Mouse (Mus musculus) heart, embryonic 13.5 days (tissue): ENCODE measurements around the gene Olfr309. TPM values are rescaled to one million over a fixed set of nuclear protein-coding genes. Genes with fewer than 3 reads are reported as not detected.
"Not testable (repeated sequence)": the region's sequence is repeated elsewhere in the genome, so short reads cannot be mapped to it uniquely, and the experiment has no call there.

Experiments
- ATAC-seq: fragments of 200-750 bp; cut with Nextera tagmentation; 2 replicates; pipeline ENCODE4 v1.8.0; 2017; ENCODE audit warnings: moderate TSS enrichment; ENCODE audit not compliant: insufficient number of reproducible peaks, low FRiP score, low TSS enrichment; ENCODE audit errors: extremely low read depth
- H3K27ac ChIP-seq: fragments of 300-500 bp; sonication (generic); replicated peaks from 2 replicates; pipeline ENCODE4 v1.5.1; 2015; ENCODE audit warnings: moderate library complexity, mild to moderate bottlenecking, inconsistent platforms
- H3K27me3 ChIP-seq: fragments of 300-500 bp; sonication (generic); replicated peaks from 2 replicates; pipeline ENCODE4 v1.6.1; 2015; ENCODE audit warnings: mild to moderate bottlenecking, inconsistent platforms
- H3K36me3 ChIP-seq: fragments of 300-500 bp; sonication (generic); 2 replicates; pipeline ENCODE4 v1.6.1; 2015; ENCODE audit warnings: mild to moderate bottlenecking, inconsistent platforms
- H3K4me1 ChIP-seq: fragments of 300-500 bp; sonication (generic); 2 replicates; pipeline ENCODE4 v1.6.1; 2015; ENCODE audit warnings: inconsistent platforms
- H3K4me2 ChIP-seq: fragments of 300-500 bp; sonication (generic); 2 replicates; pipeline ENCODE4 v1.6.1; 2015; ENCODE audit warnings: inconsistent platforms, mild to moderate bottlenecking, moderate library complexity
- H3K4me3 ChIP-seq: fragments of 300-500 bp; sonication (generic); 2 replicates; pipeline ENCODE4 v1.5.1; 2015; ENCODE audit warnings: moderate library complexity, mild to moderate bottlenecking, inconsistent platforms
- H3K9ac ChIP-seq: fragments of 300-500 bp; sonication (generic); 2 replicates; pipeline ENCODE4 v1.6.1; 2015; ENCODE audit warnings: inconsistent platforms, mild to moderate bottlenecking, moderate library complexity
- H3K9me3 ChIP-seq: fragments of 300-500 bp; sonication (generic); 2 replicates; pipeline ENCODE4 v1.6.1; 2016; ENCODE audit warnings: inconsistent platforms
- WGBS: fragments of 180-500 bp; shearing (Covaris S2); methylation state at CpG from one replicate; pipeline ENCODE4 v1.1.7; 2015; ENCODE audit warnings: mixed read lengths; 5-methylcytosine and 5-hydroxymethylcytosine counted together
- microRNA-seq: library from miRNA; unstranded; fragments of <30 nt; microRNA quantifications from one replicate; pipeline ENCODE4, GENCODE M21; 2016
- polyA plus RNA-seq: library from polyadenylated mRNA; unstranded; fragments of >200 nt; fragmentation: Nextera tagmentation; extraction: Ambion mirVana; gene quantifications from 2 replicates; pipeline ENCODE4 v1.2.1, GENCODE M21; 2015

The Olfr309 gene
- polyA plus RNA-seq, result not detected in 2 replicates

- H3K4me1 ChIP-seq, result no peaks in the 10 kb centered on the region
- H3K9ac ChIP-seq, result no peak within 1 kb of the TSS
- no peak for ATAC-seq
- H3K4me2 ChIP-seq, result no peak within 1 kb of the TSS
- no peaks in the 10 kb centered on the region for H3K36me3 ChIP-seq
- H3K27me3 ChIP-seq, result no peaks in the 10 kb centered on the region
- no peak within 1 kb of the TSS for H3K4me3 ChIP-seq
- H3K9me3 ChIP-seq, result no peaks in the 10 kb centered on the region
- WGBS, result 50% methylated on average over 2 of the region's 2 CpGs
- H3K27ac ChIP-seq, result no peak within 1 kb of the TSS
These were observed at the start of gene Olfr309 for GRCm38 (mm10) chr7:86313608-86314007. Gene Olfr309 (minus strand): TSS chr7:86313708.

GRCm38 (mm10) chr7:86346296-86346695 lies 32.8 kb upstream of the Olfr309 start:
- not testable (repeated sequence) for H3K4me1 ChIP-seq, H3K9me3 ChIP-seq, H3K27ac ChIP-seq, H3K9ac ChIP-seq, H3K36me3 ChIP-seq, ATAC-seq, H3K4me3 ChIP-seq, H3K4me2 ChIP-seq, H3K27me3 ChIP-seq
- WGBS, result 91% methylated on average over 9 of the region's 9 CpGs

- ATAC-seq, result no peak
- H3K9me3 ChIP-seq, result no peaks in the 10 kb centered on the region
- no peak overlapping the region for H3K9ac ChIP-seq
- H3K27me3 ChIP-seq, result no peaks in the 10 kb centered on the region
- no peak overlapping the region for H3K27ac ChIP-seq
- H3K4me3 ChIP-seq, result no peak overlapping the region
- no peaks in the 10 kb centered on the region for H3K36me3 ChIP-seq
- H3K4me2 ChIP-seq, result no peak overlapping the region
- no peaks in the 10 kb centered on the region for H3K4me1 ChIP-seq
- 59% methylated on average over 3 of the region's 3 CpGs for WGBS
These were observed 30.7 kb upstream of the Olfr309 start for GRCm38 (mm10) chr7:86344253-86344652.

GRCm38 (mm10) chr7:86342881-86343565 lies 29.5 kb upstream of the Olfr309 start:
- Histone ChIP-seq H3K36me3 (no peaks in the 10 kb centered on the region), H3K27ac (no peak overlapping the region), H3K9me3 (no peaks in the 10 kb centered on the region), H3K4me3 (no peak overlapping the region), H3K9ac (no peak overlapping the region), H3K4me2 (no peak overlapping the region), H3K4me1 (no peaks in the 10 kb centered on the region), H3K27me3 (no peaks in the 10 kb centered on the region)
- 70% methylated on average over 14 of the region's 14 CpGs for WGBS
- ATAC-seq, result no peak

- no peak for ATAC-seq
- 52% methylated on average over 1 of the region's 1 CpGs for WGBS
- no peaks in the 10 kb centered on the region for H3K9me3 ChIP-seq
- H3K36me3 ChIP-seq, result no peaks in the 10 kb centered on the region
- no peak within 1 kb of the TSS for H3K27ac ChIP-seq
- no peaks in the 10 kb centered on the region for H3K27me3 ChIP-seq
- no peaks in the 10 kb centered on the region for H3K4me1 ChIP-seq
- no peak within 1 kb of the TSS for H3K4me2 ChIP-seq
- H3K4me3 ChIP-seq, result no peak within 1 kb of the TSS
- H3K9ac ChIP-seq, result no peak within 1 kb of the TSS
These were observed 24.0 kb upstream of the Olfr309 start, which contains the start of gene Olfr307 for GRCm38 (mm10) chr7:86337486-86337885. Gene Olfr307 (minus strand): TSS chr7:86337586.

GRCm38 (mm10) chr7:86325530-86325929 lies 12.0 kb upstream of the Olfr309 start, which contains the start of gene Olfr308:
Gene Olfr308 (minus strand): TSS chr7:86325630.
- Histone ChIP-seq H3K27ac (no peak within 1 kb of the TSS), H3K4me3 (no peak within 1 kb of the TSS), H3K4me1 (no peaks in the 10 kb centered on the region), H3K4me2 (no peak within 1 kb of the TSS), H3K36me3 (no peaks in the 10 kb centered on the region), H3K9ac (no peak within 1 kb of the TSS), H3K9me3 (no peaks in the 10 kb centered on the region), H3K27me3 (no peaks in the 10 kb centered on the region)
- no peak for ATAC-seq

GRCm38 (mm10) chr7:86321323-86321722 lies 7.8 kb upstream of the Olfr309 start:
- no peak overlapping the region for H3K4me2 ChIP-seq
- WGBS, result 74% methylated on average over 2 of the region's 2 CpGs
- ATAC-seq, result no peak

GRCm38 (mm10) chr7:86277072-86277471 lies 36.4 kb downstream of the Olfr309 start, which contains the start of gene Olfr310:
Gene Olfr310 (minus strand): TSS chr7:86277172.
- Histone ChIP-seq H3K36me3 (no peaks in the 10 kb centered on the region), H3K4me2 (no peak within 1 kb of the TSS), H3K9ac (no peak within 1 kb of the TSS), H3K9me3 (no peaks in the 10 kb centered on the region), H3K27me3 (no peaks in the 10 kb centered on the region), H3K4me1 (no peaks in the 10 kb centered on the region), H3K27ac (no peak within 1 kb of the TSS), H3K4me3 (no peak within 1 kb of the TSS)
- no peak for ATAC-seq
- 44% methylated on average over 1 of the region's 1 CpGs for WGBS

More at GRCm38 (mm10) chr7:86321323-86321722, 7.8 kb upstream of the Olfr309 start:
- Histone ChIP-seq H3K36me3 (no peaks in the 10 kb centered on the region), H3K9me3 (no peaks in the 10 kb centered on the region), H3K9ac (no peak overlapping the region), H3K27ac (no peak overlapping the region), H3K27me3 (no peaks in the 10 kb centered on the region), H3K4me1 (no peaks in the 10 kb centered on the region), H3K4me3 (no peak overlapping the region)

Small RNA genes lying within 50 kb of the gene (microRNA-seq; reads per million reads assigned to microRNA genes)
- gene Gm23192, result not detected

Other genes with a start within 250 kb of the Olfr309 start
- gene Vmn2r75, start 141.9 kb downstream of the Olfr309 start, polyA plus RNA-seq, result not detected in 2 replicates
- not detected in 2 replicates for gene Vmn2r76, start 67.4 kb downstream of the Olfr309 start, polyA plus RNA-seq
- not detected in 2 replicates for gene Olfr310, start 36.5 kb downstream of the Olfr309 start, polyA plus RNA-seq
- not detected in 2 replicates for gene Olfr308, start 11.9 kb upstream of the Olfr309 start, polyA plus RNA-seq
- gene Olfr307, start 23.9 kb upstream of the Olfr309 start, polyA plus RNA-seq, result not detected in 2 replicates
- gene Olfr305, start 53.2 kb upstream of the Olfr309 start, polyA plus RNA-seq, result not detected in 2 replicates
- not detected in 2 replicates for gene Olfr304, start 73.0 kb upstream of the Olfr309 start, polyA plus RNA-seq
- gene Olfr303, start 84.1 kb upstream of the Olfr309 start, polyA plus RNA-seq, result not detected in 2 replicates
- not detected in 2 replicates for gene Olfr301, start 90.1 kb upstream of the Olfr309 start, polyA plus RNA-seq
- not detected in 2 replicates for gene Olfr299, start 146.2 kb upstream of the Olfr309 start, polyA plus RNA-seq
- not detected in 2 replicates for gene Olfr298, start 178.8 kb upstream of the Olfr309 start, polyA plus RNA-seq
- not detected in 2 replicates for gene Olfr297, start 206.3 kb upstream of the Olfr309 start, polyA plus RNA-seq